Mouse (Mus musculus) liver, postnatal 0 days (tissue): ENCODE results near the gene Rin2.

Experiments used
- CTCF ChIP-seq: sonication (generic); IDR thresholded peaks from 2 replicates; pipeline ENCODE4 v1.5.1; 2016; ENCODE audit warnings: antibody characterized with exemption, low read depth
- EP300 ChIP-seq: IDR thresholded peaks from 2 replicates; pipeline ENCODE4 v1.6.1; 2016; ENCODE audit warnings: antibody characterized with exemption, low read depth, mild to moderate bottlenecking

GRCm38 (mm10) chr2:145859442-145859931, 184.5 kb downstream of the Rin2 start:
- no peak for TF ChIP-seq CTCF
- no peak for TF ChIP-seq EP300
